Mouse (Mus musculus) E14TG2a.4 (cell line): ENCODE measurements around the gene Hagh.

Source experiments
- CTCF ChIP-seq: conservative IDR thresholded peaks from 2 replicates; pipeline ENCODE4 v1.5.1; 2014; ENCODE audit warnings: low read length
- NANOG ChIP-seq: IDR thresholded peaks from 2 replicates; pipeline ENCODE4 v1.6.1; 2014; ENCODE audit warnings: borderline replicate concordance, low read length, mixed read lengths
- POU5F1 ChIP-seq: IDR thresholded peaks from 2 replicates; pipeline ENCODE4 v1.6.1; 2014; ENCODE audit warnings: low read length, borderline replicate concordance

- TF ChIP-seq CTCF (no peak), POU5F1 (no peak), NANOG (no peak)
Measured at GRCm38 (mm10) chr17:24799476-24799875, 40.5 kb upstream of the Hagh start.
